Mouse (Mus musculus): ENCODE results near the gene Il12a.

Il12a gene

GRCm38 (mm10) chr3:68690344-68690743 is at the start of gene Il12a:
Gene Il12a, plus strand, starts transcription at chr3:68690644.
- no peak for TF ChIP-seq GATA4 (IDR thresholded peaks at IDR 0.05; ENCODE audit: insufficient replicate concordance, low read length)

- no peak for TF ChIP-seq GATA4 (IDR thresholded peaks at IDR 0.05; ENCODE audit: insufficient replicate concordance, low read length)
Observed at GRCm38 (mm10) chr3:68642935-68643334, 47.5 kb upstream of the Il12a start.

DNA sequence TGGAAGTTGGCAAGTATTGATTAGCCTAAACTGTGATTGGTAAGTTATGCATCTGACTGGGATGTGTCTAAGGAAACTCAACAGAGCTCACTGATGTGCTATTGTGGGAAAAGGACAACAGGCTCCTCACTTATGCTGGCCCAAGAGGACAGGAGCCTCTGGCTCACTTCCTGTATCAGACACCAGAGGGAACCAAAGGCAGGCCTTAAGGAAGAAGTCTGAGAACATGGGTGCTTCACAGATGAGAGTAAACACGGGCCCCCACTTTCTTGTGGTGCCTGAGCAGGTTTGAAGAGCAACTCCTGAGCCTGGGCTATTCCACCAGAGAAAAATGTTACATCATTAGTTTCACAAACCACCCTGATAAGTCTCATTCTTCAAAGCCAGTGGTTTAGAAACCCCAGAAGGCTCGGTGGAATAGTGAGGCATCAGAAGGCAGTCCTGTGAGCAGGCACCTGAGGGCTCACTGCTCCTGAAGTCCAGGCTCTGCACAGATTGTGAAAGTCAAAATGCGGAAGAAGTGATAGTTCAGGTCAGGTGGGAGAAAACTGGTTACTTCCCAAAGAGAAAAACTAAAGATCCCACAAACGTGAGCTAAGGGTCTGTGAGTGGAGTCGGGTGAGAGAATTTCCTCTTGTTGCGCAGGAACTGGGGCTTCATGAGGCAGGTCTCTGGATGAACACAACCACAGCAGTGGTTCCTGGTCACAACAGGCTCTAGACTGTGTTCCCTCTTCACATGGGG is 43.9 kb upstream of the Il12a start:
- TF ChIP-seq GATA4 (IDR thresholded peaks at IDR 0.05; ENCODE audit: insufficient replicate concordance, low read length): no peak

GRCm38 (mm10) chr3:68647282-68647681 is 43.2 kb upstream of the Il12a start:
- TF ChIP-seq GATA4 (IDR thresholded peaks at IDR 0.05; ENCODE audit: insufficient replicate concordance, low read length): no peak

DNA sequence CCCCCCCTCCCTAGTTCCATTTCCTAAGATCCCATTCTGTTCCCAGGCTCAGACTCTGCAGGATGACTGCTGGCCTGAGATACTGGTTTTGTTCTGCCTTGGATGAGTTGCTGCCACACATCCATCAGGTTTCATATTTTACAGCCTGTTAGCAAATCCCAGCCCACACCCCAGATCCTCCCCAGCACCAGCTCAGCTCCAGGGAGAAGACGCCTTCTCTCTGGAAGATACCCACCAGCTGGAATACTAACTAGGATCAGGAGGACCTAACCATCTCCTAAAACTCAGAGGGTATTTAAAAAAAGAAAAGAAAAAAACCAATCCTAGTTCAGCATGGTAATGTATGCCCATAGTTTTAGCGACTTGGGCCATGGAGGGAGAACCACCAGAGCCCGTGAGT is 40.2 kb upstream of the Il12a start:
- TF ChIP-seq GATA4 (IDR thresholded peaks at IDR 0.05; ENCODE audit: insufficient replicate concordance, low read length): no peak

GRCm38 (mm10) chr3:68656607-68657352 is 33.7 kb upstream of the Il12a start:
- peak; percentile 13; the same call in 1 of the 2 replicates for TF ChIP-seq GATA4 (IDR thresholded peaks at IDR 0.05; ENCODE audit: insufficient replicate concordance, low read length)

- no peak for TF ChIP-seq GATA4 (IDR thresholded peaks at IDR 0.05; ENCODE audit: insufficient replicate concordance, low read length)
Observed at GRCm38 (mm10) chr3:68657589-68658245, 32.7 kb upstream of the Il12a start.

DNA sequence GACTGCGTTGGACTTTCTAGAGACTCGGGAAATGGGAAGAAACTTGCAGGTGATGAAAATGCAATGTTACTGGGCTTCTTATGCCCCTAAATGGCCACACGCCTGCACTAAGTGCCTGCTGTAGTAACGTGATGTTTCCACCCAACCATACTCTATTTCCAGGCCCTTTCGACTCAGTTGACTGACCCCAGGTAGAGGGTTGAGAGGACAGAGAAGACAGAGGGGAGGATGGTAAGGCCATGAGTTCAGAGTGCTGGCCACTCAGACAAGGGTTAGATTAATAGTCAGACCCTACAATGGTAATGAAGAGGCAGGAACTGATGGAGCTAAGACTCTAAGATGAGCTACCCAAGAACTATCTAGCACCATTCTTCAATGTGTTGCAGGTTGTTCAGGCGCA is 30.4 kb upstream of the Il12a start:
- no peak for TF ChIP-seq GATA4 (IDR thresholded peaks at IDR 0.05; ENCODE audit: insufficient replicate concordance, low read length)

GRCm38 (mm10) chr3:68660538-68660937 is 29.9 kb upstream of the Il12a start:
- no peak for TF ChIP-seq GATA4 (IDR thresholded peaks at IDR 0.05; ENCODE audit: insufficient replicate concordance, low read length)

DNA sequence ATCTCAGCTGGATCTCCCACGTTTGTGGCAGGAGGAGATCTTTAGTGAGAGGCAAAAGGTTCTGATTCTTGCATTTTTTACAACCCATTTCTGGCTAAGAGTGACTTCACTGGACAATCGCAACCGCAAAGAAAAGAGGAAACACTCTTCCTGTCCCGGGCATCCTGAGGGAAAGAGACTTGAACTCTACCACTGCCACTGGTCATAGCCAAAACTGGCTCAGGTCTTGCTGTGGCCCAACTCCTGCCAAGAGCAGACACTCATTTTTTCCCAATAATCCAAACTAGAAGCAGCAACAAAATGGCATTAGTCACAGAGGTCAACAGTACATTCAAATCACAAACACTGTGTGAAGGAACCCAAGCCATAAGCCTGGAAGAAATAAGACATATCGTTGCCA is 28.1 kb upstream of the Il12a start:
- no peak for TF ChIP-seq GATA4 (IDR thresholded peaks at IDR 0.05; ENCODE audit: insufficient replicate concordance, low read length)

- no peak for TF ChIP-seq GATA4 (IDR thresholded peaks at IDR 0.05; ENCODE audit: insufficient replicate concordance, low read length)
Observed at GRCm38 (mm10) chr3:68664337-68664736, 26.1 kb upstream of the Il12a start.

GRCm38 (mm10) chr3:68666377-68666776 is 24.1 kb upstream of the Il12a start:
- TF ChIP-seq GATA4 (IDR thresholded peaks at IDR 0.05; ENCODE audit: insufficient replicate concordance, low read length): no peak

DNA sequence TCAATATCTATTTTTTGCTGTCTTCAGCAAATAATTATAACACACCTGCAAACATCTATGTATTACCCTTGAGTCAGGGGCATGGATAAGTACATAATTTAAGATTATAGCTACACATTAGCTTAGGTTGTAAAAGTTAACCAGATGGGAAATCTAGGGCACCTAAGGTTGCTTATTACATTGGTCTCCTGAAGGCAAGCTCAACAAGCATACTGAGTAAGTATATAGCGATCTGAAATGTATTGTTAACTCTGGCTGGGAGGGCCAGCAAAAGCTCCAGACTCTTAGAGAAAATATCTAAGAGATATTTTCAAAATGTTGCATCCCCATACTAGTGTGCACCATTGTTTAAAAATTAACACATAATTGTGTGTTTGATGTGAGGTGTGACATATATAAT is 22.6 kb upstream of the Il12a start:
- no peak for TF ChIP-seq GATA4 (IDR thresholded peaks at IDR 0.05; ENCODE audit: insufficient replicate concordance, low read length)

DNA sequence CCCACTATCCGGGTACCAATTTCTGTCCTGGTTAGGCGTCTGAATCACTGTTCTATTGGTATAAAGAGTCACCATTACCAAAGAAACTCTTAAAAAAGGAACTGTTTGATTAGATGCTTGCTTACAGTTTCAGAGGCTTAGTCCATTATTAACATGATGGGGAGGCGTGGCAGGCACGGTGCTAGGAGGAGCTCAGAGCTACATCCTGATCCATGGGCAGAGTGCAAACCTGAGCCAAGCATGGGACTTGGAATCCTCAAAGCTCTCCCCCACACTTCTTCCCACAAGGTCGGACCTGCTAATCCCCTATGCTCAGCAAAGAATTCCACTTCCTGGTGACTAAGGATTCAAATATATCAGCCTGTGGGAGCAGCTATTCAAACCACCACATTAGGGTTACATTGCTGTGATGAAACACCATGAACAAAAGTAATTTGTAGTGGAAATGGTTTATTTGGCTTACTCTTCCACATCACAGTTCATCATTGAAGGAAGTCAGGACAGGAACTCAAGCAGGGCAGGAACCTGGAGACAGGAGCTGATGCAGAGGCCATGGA is 20.9 kb upstream of the Il12a start:
- TF ChIP-seq GATA4 (IDR thresholded peaks at IDR 0.05; ENCODE audit: insufficient replicate concordance, low read length): no peak

DNA sequence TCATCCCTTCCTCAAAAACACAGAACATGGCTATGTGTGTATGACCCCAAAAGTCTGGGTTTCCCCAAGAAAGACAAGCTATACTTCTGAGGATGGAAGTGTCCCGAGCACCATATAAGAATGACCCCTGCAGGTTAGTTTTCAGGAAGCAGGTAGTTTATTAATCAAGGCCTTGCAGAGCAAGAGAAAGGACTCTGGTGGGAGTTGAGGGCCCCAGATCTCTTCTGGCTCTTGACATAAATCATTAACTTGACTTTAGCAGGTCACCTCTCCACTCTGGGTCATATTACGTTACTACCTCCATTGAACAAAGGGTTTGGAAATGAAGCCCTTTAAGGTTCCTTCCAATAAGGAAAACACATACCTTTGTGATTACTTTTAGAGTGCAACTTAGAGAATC is 15.7 kb upstream of the Il12a start:
- TF ChIP-seq GATA4 (IDR thresholded peaks at IDR 0.05; ENCODE audit: insufficient replicate concordance, low read length): no peak

All from liver, adult (tissue).